Mouse (Mus musculus): ENCODE data around the gene Aip. TPM values are rescaled to one million over a fixed set of nuclear protein-coding genes. Genes with fewer than 3 reads are reported as not detected.

Aip gene
- 26.9 and 27.9 TPM in 2 replicates for total RNA-seq (2012; rRNA removed)

DNA sequence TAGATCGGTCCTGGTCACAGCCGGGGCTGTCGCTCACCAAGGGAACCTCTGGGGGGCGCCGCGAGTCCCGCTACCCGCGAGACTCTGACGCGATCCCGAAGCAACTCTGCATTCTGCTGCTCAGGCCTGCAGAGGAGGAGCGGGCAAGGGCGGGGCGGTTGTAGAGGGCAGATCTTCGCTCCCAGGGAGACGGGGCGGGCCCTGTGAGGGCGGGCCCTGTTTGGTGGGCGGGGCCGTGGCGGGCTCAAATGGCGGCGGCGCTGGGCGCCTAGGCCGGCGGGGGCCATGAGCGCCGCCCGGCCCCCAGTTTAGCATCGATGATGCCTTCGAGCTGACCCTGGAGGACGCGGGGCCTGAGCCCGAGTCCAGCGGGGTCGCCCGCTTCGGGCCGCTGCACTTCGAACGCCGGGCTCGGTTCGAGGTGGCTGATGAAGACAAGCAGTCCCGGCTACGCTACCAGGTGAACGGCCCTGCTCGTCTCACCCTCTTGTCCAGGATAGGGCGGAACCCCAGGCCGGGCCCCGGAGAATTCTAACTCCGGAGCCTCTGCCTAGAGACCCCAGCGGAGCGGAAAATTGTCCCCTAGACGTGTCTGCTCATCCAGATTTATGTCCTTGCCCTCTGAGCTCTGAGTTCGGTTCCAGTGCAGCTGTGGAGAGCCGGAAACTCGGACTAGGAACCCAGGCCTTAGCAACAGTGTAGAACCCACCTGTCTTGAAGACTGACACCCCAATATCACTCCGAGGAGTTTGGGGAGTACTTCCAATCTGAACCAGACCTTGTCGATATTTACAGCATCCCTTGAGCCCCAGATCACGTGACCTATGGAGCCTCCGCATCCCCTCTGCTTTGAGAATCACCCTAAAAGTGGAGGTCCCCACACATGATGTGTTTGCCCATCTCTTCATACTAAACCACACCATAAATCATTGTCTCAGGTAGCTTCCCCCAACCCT, at the start of gene Aip:
TSS of gene Aip (minus strand) at position 118 of the 956 bp plus-strand sequence.
- in situ Hi-C loops (cut with MboI; ENCODE audit: low sequenced_read_pairs in 2 of 2, unreplicated experiment in 2 of 2), result no loop called here
- H3K27ac ChIP-seq (ENCODE audit: insufficient read depth, low read depth, low read length, poor library complexity, severe bottlenecking), result no peak within 1 kb of the TSS

GRCm38 (mm10) chr19:4172925-4173324, 47.3 kb upstream of the Aip start:
- Histone ChIP-seq H3K9me3 (ENCODE audit: control insufficient read depth, insufficient read depth, low read depth, low read length) (no peaks in the 10 kb centered on the region), H3K9ac (ENCODE audit: insufficient read depth, low read depth, low read length, poor library complexity, severe bottlenecking) (peak overlapping the region; percentile 52), H3K4me1 (ENCODE audit: control insufficient read depth in 2 of 2, insufficient read depth in 2 of 2, low read length in 2 of 2, poor library complexity in 1 of 2) (peaks cover 0 to 30% of the 10 kb centered on the region in 2 experiments; a peak in 2 of 4 replicates), H3K36me3 (ENCODE audit: control insufficient read depth, insufficient read depth, low read length, poor library complexity, severe bottlenecking) (no peaks in the 10 kb centered on the region), H3K4me3 (ENCODE audit: insufficient read depth in 1 of 2, low read depth in 1 of 2, low read length in 2 of 2, poor library complexity in 1 of 2, severe bottlenecking in 1 of 2) (no peak overlapping the region), H3K27ac (ENCODE audit: insufficient read depth, low read depth, low read length, poor library complexity, severe bottlenecking) (no peak overlapping the region)
- no peak for DNase-seq (ENCODE audit: low read depth, low spot score)
- in situ Hi-C loops (cut with MboI; ENCODE audit: low sequenced_read_pairs in 2 of 2, unreplicated experiment in 2 of 2), result no loop called here
- no peak for TF ChIP-seq ZC3H11A (IDR thresholded peaks at IDR 0.05; ENCODE audit: borderline replicate concordance, low read depth, low read length)
- no peak for TF ChIP-seq CHD2 (IDR thresholded peaks at IDR 0.05; ENCODE audit: low read depth, low read length)

More for the DNA sequence above, at the start of gene Aip:
- no peaks in the 10 kb centered on the region for H3K9me3 ChIP-seq (ENCODE audit: control insufficient read depth, insufficient read depth, low read depth, low read length)
- DNase-seq (ENCODE audit: low read depth, low spot score), result peak; percentile 93
- H3K36me3 ChIP-seq (ENCODE audit: control insufficient read depth, insufficient read depth, low read length, poor library complexity, severe bottlenecking), result peaks cover 9% of the 10 kb centered on the region; the same call in 1 of the 2 replicates
- H3K4me1 ChIP-seq (ENCODE audit: control insufficient read depth in 2 of 2, insufficient read depth in 2 of 2, low read length in 2 of 2, poor library complexity in 1 of 2), result peaks cover 0 to 3% of the 10 kb centered on the region in 2 experiments; a peak in 2 of 4 replicates
- peak within 1 kb of the TSS; percentile 79 to 90 for H3K4me3 ChIP-seq (ENCODE audit: insufficient read depth in 1 of 2, low read depth in 1 of 2, low read length in 2 of 2, poor library complexity in 1 of 2, severe bottlenecking in 1 of 2)
- TF ChIP-seq HCFC1 (IDR thresholded peaks at IDR 0.05; ENCODE audit: borderline replicate concordance, insufficient read depth, low read length) (peak; percentile 82), ZNF384 (IDR thresholded peaks at IDR 0.05; ENCODE audit: low read depth, low read length) (no peak), CHD2 (IDR thresholded peaks at IDR 0.05; ENCODE audit: low read depth, low read length) (peak; percentile 98), ZC3H11A (IDR thresholded peaks at IDR 0.05; ENCODE audit: borderline replicate concordance, low read depth, low read length) (no peak)
- H3K9ac ChIP-seq (ENCODE audit: insufficient read depth, low read depth, low read length, poor library complexity, severe bottlenecking), result peak within 1 kb of the TSS; percentile 94

GRCm38 (mm10) chr19:4171393-4172290, 46.0 kb upstream of the Aip start:
- no peak overlapping the region for H3K27ac ChIP-seq (ENCODE audit: insufficient read depth, low read depth, low read length, poor library complexity, severe bottlenecking)
- H3K36me3 ChIP-seq (ENCODE audit: control insufficient read depth, insufficient read depth, low read length, poor library complexity, severe bottlenecking), result no peaks in the 10 kb centered on the region
- TF ChIP-seq ZNF384 (IDR thresholded peaks at IDR 0.05; ENCODE audit: low read depth, low read length), result no peak
- no peak for TF ChIP-seq HCFC1 (IDR thresholded peaks at IDR 0.05; ENCODE audit: borderline replicate concordance, insufficient read depth, low read length)
- no peak for TF ChIP-seq MAFK (IDR thresholded peaks at IDR 0.05; ENCODE audit: insufficient read depth, low read depth, low read length)
- TF ChIP-seq CHD2 (IDR thresholded peaks at IDR 0.05; ENCODE audit: low read depth, low read length), result no peak
- no peak for TF ChIP-seq ZC3H11A (IDR thresholded peaks at IDR 0.05; ENCODE audit: borderline replicate concordance, low read depth, low read length)
- H3K4me3 ChIP-seq (ENCODE audit: insufficient read depth in 1 of 2, low read depth in 1 of 2, low read length in 2 of 2, poor library complexity in 1 of 2, severe bottlenecking in 1 of 2), result no peak overlapping the region
- in situ Hi-C loops (cut with MboI; ENCODE audit: low sequenced_read_pairs in 2 of 2, unreplicated experiment in 2 of 2), result no loop called here
- DNase-seq (ENCODE audit: low read depth, low spot score), result no peak
- H3K9me3 ChIP-seq (ENCODE audit: control insufficient read depth, insufficient read depth, low read depth, low read length), result no peaks in the 10 kb centered on the region
- H3K4me1 ChIP-seq (ENCODE audit: control insufficient read depth in 2 of 2, insufficient read depth in 2 of 2, low read length in 2 of 2, poor library complexity in 1 of 2), result peaks cover 0 to 30% of the 10 kb centered on the region in 2 experiments; a peak in 2 of 4 replicates
- H3K9ac ChIP-seq (ENCODE audit: insufficient read depth, low read depth, low read length, poor library complexity, severe bottlenecking), result no peak overlapping the region

- Histone ChIP-seq H3K36me3 (ENCODE audit: control insufficient read depth, insufficient read depth, low read length, poor library complexity, severe bottlenecking) (no peaks in the 10 kb centered on the region), H3K27ac (ENCODE audit: insufficient read depth, low read depth, low read length, poor library complexity, severe bottlenecking) (no peak overlapping the region), H3K4me1 (ENCODE audit: control insufficient read depth in 2 of 2, insufficient read depth in 2 of 2, low read length in 2 of 2, poor library complexity in 1 of 2) (peaks cover 0 to 30% of the 10 kb centered on the region in 2 experiments; a peak in 2 of 4 replicates), H3K9me3 (ENCODE audit: control insufficient read depth, insufficient read depth, low read depth, low read length) (no peaks in the 10 kb centered on the region), H3K9ac (ENCODE audit: insufficient read depth, low read depth, low read length, poor library complexity, severe bottlenecking) (no peak overlapping the region), H3K4me3 (ENCODE audit: insufficient read depth in 1 of 2, low read depth in 1 of 2, low read length in 2 of 2, poor library complexity in 1 of 2, severe bottlenecking in 1 of 2) (no peak overlapping the region)
- in situ Hi-C loops (cut with MboI; ENCODE audit: low sequenced_read_pairs in 2 of 2, unreplicated experiment in 2 of 2), result no loop called here
- TF ChIP-seq ZNF384 (IDR thresholded peaks at IDR 0.05; ENCODE audit: low read depth, low read length), result no peak
- no peak for TF ChIP-seq HCFC1 (IDR thresholded peaks at IDR 0.05; ENCODE audit: borderline replicate concordance, insufficient read depth, low read length)
- TF ChIP-seq MAFK (IDR thresholded peaks at IDR 0.05; ENCODE audit: insufficient read depth, low read depth, low read length), result no peak
- TF ChIP-seq CHD2 (IDR thresholded peaks at IDR 0.05; ENCODE audit: low read depth, low read length), result no peak
- TF ChIP-seq ZC3H11A (IDR thresholded peaks at IDR 0.05; ENCODE audit: borderline replicate concordance, low read depth, low read length), result no peak
- DNase-seq (ENCODE audit: low read depth, low spot score), result no peak
Observed at GRCm38 (mm10) chr19:4170723-4171392, 45.2 kb upstream of the Aip start.
